Mouse (Mus musculus) hindbrain, embryonic 16.5 days (tissue): ENCODE results near the gene Cav2. TPM values are rescaled to one million over a fixed set of nuclear protein-coding genes. Genes with fewer than 3 reads are reported as not detected.

Experiments
- ATAC-seq: fragments of 200-750 bp; cut with Nextera tagmentation; 2 replicates; pipeline ENCODE4 v1.8.0; 2017; ENCODE audit warnings: moderate TSS enrichment, moderate library complexity
- H3K27ac ChIP-seq: fragments of 300-500 bp; sonication (generic); 2 replicates; pipeline ENCODE4 v1.5.1; 2014; ENCODE audit warnings: low read depth, mild to moderate bottlenecking, control low read depth, low read length, moderate library complexity
- H3K27me3 ChIP-seq: fragments of 300-500 bp; sonication (generic); replicated peaks from 2 replicates; pipeline ENCODE4 v1.6.1; 2014; ENCODE audit warnings: low read length; ENCODE audit not compliant: control insufficient read depth, insufficient read depth
- H3K36me3 ChIP-seq: fragments of 300-500 bp; sonication (generic); 2 replicates; pipeline ENCODE4 v1.6.1; 2014; ENCODE audit warnings: mild to moderate bottlenecking, low read length, moderate library complexity, mixed read lengths; ENCODE audit not compliant: control insufficient read depth, insufficient read depth
- H3K4me1 ChIP-seq: fragments of 300-500 bp; sonication (generic); 2 replicates; pipeline ENCODE4 v1.6.1; 2014; ENCODE audit warnings: low read depth, low read length; ENCODE audit not compliant: control insufficient read depth, insufficient read depth
- H3K4me2 ChIP-seq: fragments of 300-500 bp; sonication (generic); 2 replicates; pipeline ENCODE4 v1.6.1; 2014; ENCODE audit warnings: mild to moderate bottlenecking, low read length, control low read depth, moderate library complexity
- H3K4me3 ChIP-seq: fragments of 300-500 bp; sonication (generic); 2 replicates; pipeline ENCODE4 v1.5.1; 2014; ENCODE audit warnings: mild to moderate bottlenecking, low read length, control low read depth, moderate library complexity
- H3K9ac ChIP-seq: fragments of 300-500 bp; sonication (generic); 2 replicates; pipeline ENCODE4 v1.6.1; 2014; ENCODE audit warnings: low read depth, mild to moderate bottlenecking, control low read depth, low read length, moderate library complexity
- H3K9me3 ChIP-seq: fragments of 300-500 bp; sonication (generic); 2 replicates; pipeline ENCODE4 v1.6.1; 2014; ENCODE audit warnings: mild to moderate bottlenecking, low read length, moderate library complexity; ENCODE audit not compliant: control insufficient read depth
- WGBS: fragments of 180-500 bp; shearing (Covaris S2); extraction: QIAGEN DNeasy Blood & Tissue Kit; methylation state at CpG from one replicate; pipeline ENCODE4 v1.1.7; 2014; 5-methylcytosine and 5-hydroxymethylcytosine counted together
- polyA plus RNA-seq: library from polyadenylated mRNA; unstranded; fragments of >200 nt; fragmentation: Nextera tagmentation; extraction: Ambion mirVana; gene quantifications from 2 replicates; pipeline ENCODE4 v1.2.1, GENCODE M21; 2015

Cav2 gene
- polyA plus RNA-seq, 1 experiment from 2014 or later = 24.2 TPM

- H3K4me1 ChIP-seq = no peaks in the 10 kb centered on the region
- no peak overlapping the region for H3K27ac ChIP-seq
- no peak overlapping the region for H3K4me2 ChIP-seq
- H3K4me3 ChIP-seq = no peak overlapping the region
- H3K36me3 ChIP-seq = no peaks in the 10 kb centered on the region
- no peaks in the 10 kb centered on the region for H3K9me3 ChIP-seq
- H3K27me3 ChIP-seq = no peaks in the 10 kb centered on the region
- WGBS = 57% methylated on average over 2 of the region's 2 CpGs
- no peak for ATAC-seq
- H3K9ac ChIP-seq = no peak overlapping the region
These were observed 18.2 kb upstream of the Cav2 start for GRCm38 (mm10) chr6:17262786-17263185.

GRCm38 (mm10) chr6:17265043-17265442, 15.9 kb upstream of the Cav2 start:
- Histone ChIP-seq H3K27me3 (no peaks in the 10 kb centered on the region), H3K9me3 (no peaks in the 10 kb centered on the region), H3K4me3 (no peak overlapping the region), H3K4me1 (no peaks in the 10 kb centered on the region), H3K4me2 (no peak overlapping the region), H3K36me3 (no peaks in the 10 kb centered on the region), H3K27ac (no peak overlapping the region), H3K9ac (no peak overlapping the region)
- WGBS = 83% methylated on average over 4 of the region's 4 CpGs
- no peak for ATAC-seq

GRCm38 (mm10) chr6:17266466-17266865, 14.5 kb upstream of the Cav2 start:
- Histone ChIP-seq H3K4me1 (no peaks in the 10 kb centered on the region), H3K4me2 (no peak overlapping the region), H3K9ac (no peak overlapping the region), H3K27me3 (no peaks in the 10 kb centered on the region), H3K27ac (no peak overlapping the region), H3K4me3 (no peak overlapping the region), H3K36me3 (no peaks in the 10 kb centered on the region), H3K9me3 (no peaks in the 10 kb centered on the region)
- 76% methylated on average over 3 of the region's 3 CpGs for WGBS
- ATAC-seq = no peak

- H3K27ac ChIP-seq = no peak overlapping the region
- ATAC-seq = no peak
These were observed 2.6 kb upstream of the Cav2 start for GRCm38 (mm10) chr6:17278366-17278765.

GRCm38 (mm10) chr6:17281757-17282092, 740 bp downstream of the Cav2 start:
- Histone ChIP-seq H3K9ac (peak overlapping the region; percentile 79), H3K4me1 (peaks cover 7% of the 10 kb centered on the region), H3K4me2 (peak overlapping the region; percentile 98), H3K9me3 (no peaks in the 10 kb centered on the region), H3K27me3 (no peaks in the 10 kb centered on the region), H3K27ac (no peak overlapping the region), H3K4me3 (peak overlapping the region; percentile 66), H3K36me3 (no peaks in the 10 kb centered on the region)
- peak; percentile 46; the same call in 1 of the 2 replicates for ATAC-seq
- 28% methylated on average over 8 of the region's 8 CpGs for WGBS

More at GRCm38 (mm10) chr6:17278366-17278765, 2.6 kb upstream of the Cav2 start:
- Histone ChIP-seq H3K9ac (no peak overlapping the region), H3K4me2 (no peak overlapping the region), H3K4me3 (no peak overlapping the region), H3K9me3 (no peaks in the 10 kb centered on the region), H3K4me1 (peaks cover 7% of the 10 kb centered on the region), H3K36me3 (no peaks in the 10 kb centered on the region), H3K27me3 (no peaks in the 10 kb centered on the region)
- 85% methylated on average over 3 of the region's 3 CpGs for WGBS

- no peaks in the 10 kb centered on the region for H3K27me3 ChIP-seq
- peak overlapping the region; percentile 98 for H3K4me2 ChIP-seq
- H3K27ac ChIP-seq = no peak overlapping the region
- ATAC-seq = no peak
- peaks cover 7% of the 10 kb centered on the region for H3K4me1 ChIP-seq
- 38% methylated on average over 5 of the region's 5 CpGs for WGBS
- no peak overlapping the region for H3K9ac ChIP-seq
- H3K36me3 ChIP-seq = no peaks in the 10 kb centered on the region
- H3K4me3 ChIP-seq = no peak overlapping the region
- H3K9me3 ChIP-seq = no peaks in the 10 kb centered on the region
These were observed 1.2 kb downstream of the Cav2 start for GRCm38 (mm10) chr6:17282159-17282558.

GRCm38 (mm10) chr6:17283834-17284233, 2.8 kb downstream of the Cav2 start:
- Histone ChIP-seq H3K4me3 (no peak overlapping the region), H3K27ac (no peak overlapping the region), H3K9me3 (no peaks in the 10 kb centered on the region), H3K4me1 (peaks cover 7% of the 10 kb centered on the region), H3K9ac (no peak overlapping the region), H3K27me3 (no peaks in the 10 kb centered on the region), H3K36me3 (no peaks in the 10 kb centered on the region), H3K4me2 (no peak overlapping the region)
- no peak for ATAC-seq
- WGBS = 87% methylated on average over 3 of the region's 3 CpGs

- WGBS = 62% methylated on average over 4 of the region's 4 CpGs
- Histone ChIP-seq H3K36me3 (no peaks in the 10 kb centered on the region), H3K9ac (no peak overlapping the region), H3K27me3 (no peaks in the 10 kb centered on the region), H3K9me3 (no peaks in the 10 kb centered on the region), H3K4me2 (no peak overlapping the region), H3K4me3 (no peak overlapping the region), H3K4me1 (peaks cover 7% of the 10 kb centered on the region), H3K27ac (no peak overlapping the region)
- ATAC-seq = no peak
These were observed 5.4 kb downstream of the Cav2 start for GRCm38 (mm10) chr6:17286381-17286780.

- no peak overlapping the region for H3K9ac ChIP-seq
- no peaks in the 10 kb centered on the region for H3K36me3 ChIP-seq
- no peaks in the 10 kb centered on the region for H3K9me3 ChIP-seq
- no peak for ATAC-seq
- 53% methylated on average over 5 of the region's 5 CpGs for WGBS
- no peaks in the 10 kb centered on the region for H3K4me1 ChIP-seq
- no peak overlapping the region for H3K4me3 ChIP-seq
- H3K27me3 ChIP-seq = no peaks in the 10 kb centered on the region
- H3K27ac ChIP-seq = no peak overlapping the region
- no peak overlapping the region for H3K4me2 ChIP-seq
These were observed 14.1 kb downstream of the Cav2 start for GRCm38 (mm10) chr6:17295116-17295515.
